Mouse (Mus musculus) forebrain, embryonic 16.5 days (tissue): ENCODE results near the gene Olfr331. TPM values are rescaled to one million over a fixed set of nuclear protein-coding genes. Genes with fewer than 3 reads are reported as not detected.

ENCODE experiments used
- ATAC-seq: fragments of 200-750 bp; cut with Nextera tagmentation; 2 replicates; pipeline ENCODE4 v1.8.0; 2017; ENCODE audit warnings: mild to moderate bottlenecking, moderate library complexity
- H3K27ac ChIP-seq: fragments of 300-500 bp; sonication (generic); 2 replicates; pipeline ENCODE4 v1.5.1; 2014; ENCODE audit warnings: low read length, control low read depth
- H3K27me3 ChIP-seq: fragments of 300-500 bp; sonication (generic); replicated peaks from 2 replicates; pipeline ENCODE4 v1.6.1; 2014; ENCODE audit warnings: low read length; ENCODE audit not compliant: control insufficient read depth, insufficient read depth
- H3K36me3 ChIP-seq: fragments of 300-500 bp; sonication (generic); 2 replicates; pipeline ENCODE4 v1.6.1; 2014; ENCODE audit not compliant: control insufficient read depth, insufficient read depth
- H3K4me1 ChIP-seq: fragments of 300-500 bp; sonication (generic); replicated peaks from 2 replicates; pipeline ENCODE4 v1.6.1; 2014; ENCODE audit warnings: low read length; ENCODE audit not compliant: control insufficient read depth, insufficient read depth
- H3K4me2 ChIP-seq: fragments of 300-500 bp; sonication (generic); 2 replicates; pipeline ENCODE4 v1.6.1; 2014; ENCODE audit warnings: mild to moderate bottlenecking, low read length, control low read depth
- H3K4me3 ChIP-seq: fragments of 300-500 bp; sonication (generic); replicated peaks from 2 replicates; pipeline ENCODE4 v1.5.1; 2014; ENCODE audit warnings: mild to moderate bottlenecking, low read length, control low read depth
- H3K9ac ChIP-seq: fragments of 300-500 bp; sonication (generic); replicated peaks from 2 replicates; pipeline ENCODE4 v1.6.1; 2014; ENCODE audit warnings: low read depth, low read length, control low read depth
- H3K9me3 ChIP-seq: fragments of 300-500 bp; sonication (generic); 2 replicates; pipeline ENCODE4 v1.6.1; 2016; ENCODE audit warnings: low read length; ENCODE audit not compliant: control insufficient read depth
- WGBS: fragments of 180-500 bp; shearing (Covaris S2); extraction: QIAGEN DNeasy Blood & Tissue Kit; methylation state at CpG from one replicate; pipeline ENCODE4 v1.1.7; 2014; 5-methylcytosine and 5-hydroxymethylcytosine counted together
- polyA plus RNA-seq: library from polyadenylated mRNA; unstranded; fragments of >200 nt; fragmentation: Nextera tagmentation; extraction: Ambion mirVana; gene quantifications from 2 replicates; pipeline ENCODE4 v1.2.1, GENCODE M21; 2015

Olfr331 gene
- polyA plus RNA-seq, 1 experiment from 2014 or later, result not detected

DNA sequence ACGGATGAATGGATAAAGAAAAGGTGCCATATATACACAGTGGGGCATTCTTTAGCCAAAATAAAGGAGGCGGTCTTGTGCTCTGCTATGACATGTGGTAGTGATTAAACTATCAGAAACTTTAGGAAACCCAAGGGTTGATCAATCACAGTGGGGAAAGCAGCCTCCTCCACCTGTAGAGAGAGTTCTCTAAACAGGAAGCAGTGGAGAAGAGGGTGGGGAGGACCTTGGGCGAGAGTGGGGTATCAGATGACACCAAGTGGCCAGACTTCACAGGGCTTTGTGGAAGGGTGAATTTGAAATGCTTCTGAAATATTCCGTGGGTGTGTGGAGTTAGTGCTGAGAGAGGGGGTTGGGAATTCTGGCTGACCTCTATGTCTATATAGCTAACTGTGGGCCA is 48.8 kb downstream of the Olfr331 start:
- Histone ChIP-seq H3K4me3 (no peak overlapping the region), H3K4me1 (no peaks in the 10 kb centered on the region), H3K36me3 (no peaks in the 10 kb centered on the region), H3K9me3 (no peaks in the 10 kb centered on the region), H3K9ac (no peak overlapping the region), H3K27me3 (no peaks in the 10 kb centered on the region; the same call in 1 of the 2 replicates), H3K4me2 (no peak overlapping the region), H3K27ac (no peak overlapping the region)
- WGBS, result 79% methylated on average over 4 of the region's 4 CpGs
- no peak for ATAC-seq

DNA sequence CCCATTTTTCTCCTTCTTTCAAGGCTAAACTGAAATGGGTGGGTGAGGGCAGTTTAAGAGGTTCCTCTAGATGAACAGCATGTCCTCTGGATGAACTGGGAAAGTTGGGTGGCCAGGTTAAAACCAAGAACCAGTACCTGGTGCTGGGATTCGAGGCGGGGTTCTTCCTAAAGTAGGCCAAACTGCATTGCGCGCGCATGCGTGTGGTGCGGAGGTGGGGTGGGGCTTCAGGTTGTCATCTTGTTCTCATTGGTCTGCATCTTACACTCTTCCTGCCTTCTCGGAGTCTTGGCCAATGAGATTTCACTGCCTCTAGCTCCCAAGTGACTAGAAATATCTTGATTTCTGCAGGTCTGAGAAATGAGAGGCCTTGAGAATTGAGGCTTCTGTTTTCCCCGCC is 49.6 kb downstream of the Olfr331 start, which contains the start of gene Lypd9:
Gene Lypd9, minus strand, starts transcription at position 165 of the 400 bp plus-strand sequence.
- H3K4me1 ChIP-seq, result no peaks in the 10 kb centered on the region
- no peak within 1 kb of the TSS for H3K4me3 ChIP-seq
- no peak within 1 kb of the TSS for H3K27ac ChIP-seq
- no peak within 1 kb of the TSS for H3K9ac ChIP-seq
- ATAC-seq, result no peak
- no peak within 1 kb of the TSS for H3K4me2 ChIP-seq
- WGBS, result 96% methylated on average over 9 of the region's 9 CpGs
- H3K9me3 ChIP-seq, result no peaks in the 10 kb centered on the region
- H3K27me3 ChIP-seq, result no peaks in the 10 kb centered on the region; the same call in 1 of the 2 replicates
- H3K36me3 ChIP-seq, result no peaks in the 10 kb centered on the region

Other genes with a start within 250 kb of the Olfr331 start
- gene 4930438A08Rik, start 227.8 kb downstream of the Olfr331 start, polyA plus RNA-seq, result not detected in 2 replicates
- gene Zfp692, start 195.5 kb downstream of the Olfr331 start, polyA plus RNA-seq, result 30.8 and 42.9 TPM in 2 replicates
- gene Zfp672, start 172.2 kb downstream of the Olfr331 start, polyA plus RNA-seq, result 39.8 and 43.1 TPM in 2 replicates
- gene Sh3bp5l, start 171.8 kb downstream of the Olfr331 start, polyA plus RNA-seq, result 56.6 and 56.9 TPM in 2 replicates
- not detected in 2 replicates for gene Lypd8, start 123.5 kb downstream of the Olfr331 start, polyA plus RNA-seq
- gene 1810065E05Rik, start 81.5 kb downstream of the Olfr331 start, polyA plus RNA-seq, result not detected in 2 replicates
- not detected in 2 replicates for gene Gm12253, start 70.0 kb downstream of the Olfr331 start, polyA plus RNA-seq
- gene Lypd9, start 49.6 kb downstream of the Olfr331 start, polyA plus RNA-seq, result not detected in 2 replicates
- gene Olfr30, start 40.3 kb downstream of the Olfr331 start, polyA plus RNA-seq, result not detected in 2 replicates
- not detected in 2 replicates for gene Olfr332, start 10.0 kb downstream of the Olfr331 start, polyA plus RNA-seq
- gene Olfr330, start 32.3 kb upstream of the Olfr331 start, polyA plus RNA-seq, result not detected in 2 replicates
- not detected in 2 replicates for gene Olfr329-ps, start 43.9 kb upstream of the Olfr331 start, polyA plus RNA-seq
- not detected in 2 replicates for gene Olfr328, start 53.1 kb upstream of the Olfr331 start, polyA plus RNA-seq
- not detected in 2 replicates for gene Olfr224, start 68.0 kb upstream of the Olfr331 start, polyA plus RNA-seq
- not detected in 2 replicates for gene Olfr325, start 75.2 kb upstream of the Olfr331 start, polyA plus RNA-seq
- not detected in 2 replicates for gene Olfr324, start 92.5 kb upstream of the Olfr331 start, polyA plus RNA-seq
- gene 2210407C18Rik, start 113.5 kb upstream of the Olfr331 start, polyA plus RNA-seq, result not detected in 2 replicates
- gene Olfr323, start 127.9 kb upstream of the Olfr331 start, polyA plus RNA-seq, result not detected in 2 replicates
- gene Trim58, start 137.9 kb upstream of the Olfr331 start, polyA plus RNA-seq, result 0.09 TPM in 1 of 2 replicates, not detected in the other
- gene Olfr322, start 156.2 kb upstream of the Olfr331 start, polyA plus RNA-seq, result not detected in 2 replicates
- gene Olfr320, start 178.5 kb upstream of the Olfr331 start, polyA plus RNA-seq, result not detected in 2 replicates
- gene Olfr319, start 196.6 kb upstream of the Olfr331 start, polyA plus RNA-seq, result not detected in 2 replicates
- gene Olfr318, start 221.4 kb upstream of the Olfr331 start, polyA plus RNA-seq, result not detected in 2 replicates
- 0.16 TPM in 1 of 2 replicates, not detected in the other for gene Olfr317, start 236.6 kb upstream of the Olfr331 start, polyA plus RNA-seq